In genomic region chr5:102069051-102069766, GRCm38 (mm10) we compare ENCODE assay signal across 8 mouse cellular contexts. TPM values are rescaled to one million over a fixed set of nuclear protein-coding genes. Genes with fewer than 3 reads are reported as not detected.
DNase-seq lines count a peak whose midpoint lies in the region; ATAC-seq lines count a peak whose summit lies in the region.

No protein-coding gene starts in this region.

- DNase-seq in thymus, postnatal 4 days, result peak; percentile 15
- no peak for DNase-seq in thymus, postnatal 14 days
- DNase-seq in embryonic facial prominence, embryonic 14.5 days (ENCODE audit: low spot score), result peak; percentile 61
- peak; percentile 77 for DNase-seq in kidney, postnatal 14 days
- DNase-seq in lung, adult 18-20 months, result peak; percentile 40 to 50
- DNase-seq in natural killer cell, adult 2 months (ENCODE audit: low spot score in 2 of 2), result no peak

- no peaks in the 10 kb centered on the region for H3K27me3 ChIP-seq in embryonic facial prominence, embryonic 14.5 days (replicated peaks; ENCODE audit: control insufficient read depth, insufficient read depth, low read length)
- no peaks in the 10 kb centered on the region for H3K27me3 ChIP-seq in heart, embryonic 12.5 days (replicated peaks)
- no peaks in the 10 kb centered on the region for H3K27me3 ChIP-seq in neural tube, embryonic 13.5 days

- peaks cover 17% of the 10 kb centered on the region for H3K4me1 ChIP-seq in embryonic facial prominence, embryonic 14.5 days (ENCODE audit: control insufficient read depth, insufficient read depth, low read length)
- peaks cover 17% of the 10 kb centered on the region for H3K4me1 ChIP-seq in heart, embryonic 12.5 days (replicated peaks)
- H3K4me1 ChIP-seq in neural tube, embryonic 13.5 days (replicated peaks), result peaks cover 60% of the 10 kb centered on the region

- 0% methylated on average over 20 of the region's 92 CpGs for WGBS in embryonic facial prominence, embryonic 14.5 days
- under 1% methylated on average over 67 of the region's 92 CpGs for WGBS in heart, embryonic 12.5 days
- WGBS in neural tube, embryonic 13.5 days, result under 1% methylated on average over 75 of the region's 92 CpGs

- peak overlapping the region; percentile 92 for H3K4me3 ChIP-seq in embryonic facial prominence, embryonic 14.5 days (ENCODE audit: low read depth, low read length)
- peak overlapping the region; percentile 79 for H3K4me3 ChIP-seq in heart, embryonic 12.5 days
- H3K4me3 ChIP-seq in neural tube, embryonic 13.5 days, result peak overlapping the region; percentile 89

- peak overlapping the region; percentile 98 for H3K9ac ChIP-seq in embryonic facial prominence, embryonic 14.5 days (ENCODE audit: low read depth, low read length)
- peak overlapping the region; percentile 93 for H3K9ac ChIP-seq in heart, embryonic 12.5 days
- H3K9ac ChIP-seq in neural tube, embryonic 13.5 days, result peak overlapping the region; percentile 99

- H3K9me3 ChIP-seq in embryonic facial prominence, embryonic 14.5 days (ENCODE audit: control insufficient read depth, low read length), result no peaks in the 10 kb centered on the region
- H3K9me3 ChIP-seq in heart, embryonic 12.5 days (replicated peaks), result no peaks in the 10 kb centered on the region
- H3K9me3 ChIP-seq in neural tube, embryonic 13.5 days, result no peaks in the 10 kb centered on the region

- peak overlapping the region; percentile 96 for H3K27ac ChIP-seq in embryonic facial prominence, embryonic 14.5 days (replicated peaks; ENCODE audit: low read depth, low read length)
- peak overlapping the region; percentile 87 for H3K27ac ChIP-seq in heart, embryonic 12.5 days (ENCODE audit: poor library complexity, severe bottlenecking)
- peak overlapping the region; percentile 98 for H3K27ac ChIP-seq in neural tube, embryonic 13.5 days (replicated peaks)

- H3K36me3 ChIP-seq in embryonic facial prominence, embryonic 14.5 days (ENCODE audit: control insufficient read depth, insufficient read depth, low read length), result no peaks in the 10 kb centered on the region
- peaks cover 7% of the 10 kb centered on the region; the same call in 1 of the 2 replicates for H3K36me3 ChIP-seq in heart, embryonic 12.5 days
- no peaks in the 10 kb centered on the region for H3K36me3 ChIP-seq in neural tube, embryonic 13.5 days

- peak; percentile 83 for ATAC-seq in embryonic facial prominence, embryonic 14.5 days (ENCODE audit: low read depth)
- ATAC-seq in heart, embryonic 12.5 days (ENCODE audit: insufficient number of reproducible peaks, low FRiP score), result peak; percentile 83
- ATAC-seq in neural tube, embryonic 13.5 days (ENCODE audit: low read depth), result peak; percentile 80

- peak overlapping the region; percentile 90 for H3K4me2 ChIP-seq in embryonic facial prominence, embryonic 14.5 days (ENCODE audit: low read depth, low read length)
- peak overlapping the region; percentile 75 for H3K4me2 ChIP-seq in heart, embryonic 12.5 days
- peak overlapping the region; percentile 77 for H3K4me2 ChIP-seq in neural tube, embryonic 13.5 days

RNA-seq across cellular contexts. Expression of gene Wdfy3, which starts 0.5 kb away (rescaled TPM):
- 19.5 and 20.0 TPM in 2 replicates for polyA plus RNA-seq in embryonic facial prominence, embryonic 14.5 days (2014; fragmentation: Nextera tagmentation; extraction: Ambion mirVana)
- 15.7 and 17.4 TPM in 2 replicates for polyA plus RNA-seq in heart, embryonic 12.5 days (2016; fragmentation: Nextera tagmentation; extraction: Ambion mirVana)
- polyA plus RNA-seq in neural tube, embryonic 13.5 days (2015; fragmentation: Nextera tagmentation; extraction: Ambion mirVana), result 27.0 and 31.1 TPM in 2 replicates

Comparison
In these comparisons a context has a peak if more than half of its experiments do, and no peak if none do; other contexts are left out.
1. DNase-seq: peak in thymus, postnatal 4 days (single experiment), embryonic facial prominence, embryonic 14.5 days (single experiment), kidney, postnatal 14 days (single experiment) and lung, adult 18-20 months (2 of 2); none in thymus, postnatal 14 days (single experiment) and natural killer cell, adult 2 months (0 of 2).
2. Peak in every context shown above with its lines, with median percentiles within 50 percentile points of each other: ATAC-seq, H3K27ac ChIP-seq, H3K4me2 ChIP-seq, H3K4me3 ChIP-seq and H3K9ac ChIP-seq.